Mouse (Mus musculus) adrenal gland, postnatal 36 days (tissue): ENCODE results near the gene Wnk1. TPM values are rescaled to one million over a fixed set of nuclear protein-coding genes. Genes with fewer than 3 reads are reported as not detected.

Experiments
- DNase-seq, 2 experiments: peaks; one replicate each; pipeline ENCODE4 v3.0.0; 2021; ENCODE audit warnings: mixed read lengths in 1 of 2
- microRNA-seq: library from miRNA; unstranded; fragments of <30 nt; microRNA quantifications from one replicate; pipeline ENCODE4 v1.2.0, GENCODE M21; 2021
- total RNA-seq, 2 experiments: library from RNA; stranded (reverse); gene quantifications; 2 replicates each; pipeline ENCODE4 v1.2.3; 2021

Wnk1 gene
- total RNA-seq, 2 experiments from 2014 or later: 170 to 212 TPM

DNA sequence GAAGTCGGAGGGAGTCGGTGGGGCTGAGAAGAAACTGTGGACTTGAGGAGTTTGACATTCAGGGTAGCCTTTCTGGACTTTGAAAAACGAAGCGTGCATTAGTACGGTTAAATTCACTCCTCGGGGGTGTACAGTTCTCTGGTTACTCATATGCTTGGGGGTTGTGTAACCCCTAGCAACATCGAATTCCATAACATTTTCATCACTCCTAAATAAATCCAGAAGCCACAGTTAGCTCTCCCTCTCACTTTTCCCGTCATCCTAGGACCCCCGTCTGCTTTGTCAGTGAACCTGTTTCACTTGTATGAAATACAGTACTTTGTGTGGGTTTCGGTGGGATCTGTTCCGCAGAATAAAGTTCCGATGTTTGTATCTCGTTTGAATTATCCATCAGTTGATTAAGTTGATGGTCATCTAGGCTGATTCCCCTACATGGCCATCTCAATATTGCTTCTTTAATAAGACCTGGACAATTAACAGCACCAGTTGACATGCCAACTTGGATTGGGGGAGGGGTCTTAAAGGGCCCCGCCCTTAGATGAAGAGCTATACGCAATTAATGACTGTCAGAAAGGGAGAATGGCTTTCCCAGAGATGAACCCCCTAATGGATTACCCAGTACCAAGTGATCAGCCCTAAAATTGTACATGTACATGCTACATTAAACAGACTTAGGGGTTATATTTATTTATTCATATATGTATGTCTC lies 135.2 kb downstream of the Wnk1 start:
- no peak for DNase-seq

DNA sequence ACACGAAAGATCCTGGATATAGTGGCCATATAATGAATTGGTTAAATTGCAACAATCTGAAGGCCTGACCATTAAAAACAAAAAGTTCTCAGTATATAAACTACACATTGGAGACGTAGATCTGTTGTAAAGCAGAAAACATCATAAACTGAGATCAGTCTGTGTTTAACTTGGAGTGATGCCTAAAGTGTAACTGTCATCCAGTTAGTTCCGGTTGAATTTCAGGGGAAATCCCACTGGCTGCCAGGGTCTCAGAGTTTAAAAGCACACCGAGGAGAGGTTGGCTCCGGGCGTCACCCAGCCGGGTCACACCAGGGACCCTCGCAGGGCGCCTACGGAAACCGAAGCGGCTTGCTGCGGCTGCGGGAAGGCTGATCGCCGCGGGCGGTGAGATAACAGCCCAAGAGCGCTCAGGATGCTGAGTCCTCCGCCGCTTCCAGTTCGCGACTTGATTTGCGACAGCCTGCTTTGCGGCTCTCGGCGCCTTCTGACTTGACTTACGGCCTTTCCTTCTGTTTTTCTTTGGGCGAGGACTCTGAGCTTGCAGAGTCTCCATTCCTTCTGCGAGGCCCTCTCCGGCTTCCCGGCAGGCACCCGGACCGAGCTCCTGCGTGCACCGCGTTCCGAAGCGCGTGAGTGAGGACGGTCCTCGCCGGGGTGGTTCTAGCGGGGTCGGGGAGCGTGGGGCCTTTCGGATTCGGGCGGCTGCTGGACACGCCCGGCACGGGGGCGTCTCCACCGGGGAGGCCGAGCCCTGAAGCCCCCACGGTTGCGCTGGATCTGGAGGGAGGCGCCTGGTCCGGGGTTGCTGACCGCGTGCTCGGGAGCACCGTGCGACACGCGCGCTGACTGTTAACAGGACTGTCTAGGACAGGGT lies 136.0 kb downstream of the Wnk1 start, which contains the start of gene Rad52:
TSS of gene Rad52 (plus strand) at position 495 of the 877 bp plus-strand sequence.
- peak; percentile 86 to 87 for DNase-seq

DNA sequence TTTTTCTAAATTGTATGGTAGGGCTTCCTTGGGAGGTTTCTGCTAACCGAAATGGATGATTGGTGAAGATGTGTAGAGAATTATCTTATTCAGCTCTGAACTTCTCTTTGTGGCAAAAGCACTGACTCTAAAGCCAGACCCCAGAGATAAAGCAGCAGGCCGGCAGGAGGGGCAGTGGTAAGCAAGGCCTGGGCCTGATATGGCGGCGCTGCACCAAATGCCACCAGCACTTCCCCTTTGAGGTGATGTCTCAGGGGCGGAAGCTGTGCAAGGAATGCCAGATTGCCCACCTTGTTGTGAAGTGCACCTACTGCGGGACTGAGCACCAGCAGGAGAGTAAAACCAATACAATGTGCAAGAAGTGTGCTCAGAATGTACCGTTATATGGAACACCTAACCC lies 145.8 kb downstream of the Wnk1 start:
- no peak for DNase-seq

DNA sequence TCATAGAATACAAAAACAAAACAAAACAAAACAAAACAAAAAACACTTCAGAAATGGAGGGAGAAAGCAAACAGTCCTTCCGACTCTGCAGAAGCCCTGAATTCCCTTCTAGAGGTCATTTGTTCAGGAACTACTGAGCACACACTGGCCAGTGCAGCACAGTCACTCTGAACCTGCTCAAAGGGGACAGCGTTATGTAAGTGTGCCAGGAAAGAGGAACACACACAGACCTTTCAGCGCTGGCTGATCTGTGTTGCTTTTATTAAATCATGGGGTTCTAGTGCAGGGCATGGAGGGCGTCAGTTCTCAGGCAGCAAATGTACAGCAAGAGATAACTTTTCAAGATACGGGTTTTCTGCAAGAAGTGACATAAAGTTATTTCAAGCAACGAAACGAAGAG lies 155.3 kb downstream of the Wnk1 start:
- DNase-seq: peak in 1 of 2 experiments; percentile 8

Small RNAs within 50 kb of the gene (microRNA-seq; reads per million reads assigned to microRNA genes)
- gene Mir706: not detected

Other genes with a start within 250 kb of the Wnk1 start
- gene Erc1, start 190.5 kb downstream of the Wnk1 start, total RNA-seq: 10 to 100 TPM; 18.6 to 19.2 TPM
- 10 to 100 TPM; 12.8 to 19.8 TPM for gene Rad52, start 136.0 kb downstream of the Wnk1 start, total RNA-seq
- gene Ninj2, start 54.7 kb upstream of the Wnk1 start, total RNA-seq: not detected